Comparison of ENCODE assay signal across 7 mouse cellular contexts in the genomic region with DNA sequence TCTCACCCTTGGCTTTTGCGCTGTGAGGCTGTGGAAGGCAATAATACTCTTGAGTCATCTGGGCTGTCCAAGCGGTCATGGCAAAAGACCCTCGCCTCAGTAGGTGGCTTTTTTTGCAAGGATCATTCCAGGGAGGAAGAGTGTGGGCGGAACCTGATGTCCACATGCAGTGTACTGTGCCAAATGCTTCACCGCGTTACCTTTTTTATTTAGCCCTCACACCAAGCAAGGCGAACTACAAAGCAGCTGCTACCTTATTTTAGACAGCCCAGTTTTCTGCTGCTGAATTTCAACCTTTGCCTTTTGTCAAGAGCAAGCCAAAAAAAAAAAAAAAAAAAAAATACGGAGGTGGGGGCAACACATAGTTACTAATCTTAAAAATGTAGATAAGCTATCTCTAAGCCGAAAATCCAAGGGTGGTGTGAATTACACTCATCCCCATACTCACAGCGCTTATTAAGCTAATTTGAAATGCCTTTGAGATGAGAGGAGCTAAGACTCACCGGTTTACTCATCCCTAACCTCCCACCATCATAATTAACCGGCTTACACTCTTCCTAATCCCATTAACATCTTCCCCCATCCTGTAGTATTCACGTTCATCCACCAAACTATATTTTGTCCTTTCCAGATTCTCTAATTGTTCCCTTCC. TPM values are rescaled to one million over a fixed set of nuclear protein-coding genes. Genes with fewer than 3 reads are reported as not detected.
DNase-seq lines count a peak whose midpoint lies in the region; ATAC-seq and TF ChIP-seq lines count a peak whose summit lies in the region.

No protein-coding gene starts in this region.

- H3K27me3 ChIP-seq in neural tube, embryonic 11.5 days (ENCODE audit: control insufficient read depth, insufficient read depth, low read length) = no peaks in the 10 kb centered on the region
- H3K27me3 ChIP-seq in limb, embryonic 14.5 days (ENCODE audit: control insufficient read depth, insufficient read depth, low read length) = no peaks in the 10 kb centered on the region

- H3K4me1 ChIP-seq in neural tube, embryonic 11.5 days (ENCODE audit: control insufficient read depth, insufficient read depth, low read length) = peaks cover 8% of the 10 kb centered on the region
- peaks cover 2% of the 10 kb centered on the region; the same call in 1 of the 2 replicates for H3K4me1 ChIP-seq in embryonic fibroblast, embryonic 13.5 days (ENCODE audit: control insufficient read depth, insufficient read depth, low read length)
- peaks cover 14% of the 10 kb centered on the region for H3K4me1 ChIP-seq in limb, embryonic 14.5 days (ENCODE audit: control insufficient read depth, insufficient read depth, low read length)

- TF ChIP-seq POLR2A in embryonic fibroblast, embryonic 13.5 days (IDR thresholded peaks at IDR 0.05; ENCODE audit: low read depth, low read length) = no peak; the same call in 1 of the 2 replicates
- no peak for TF ChIP-seq POLR2A in limb, embryonic 14.5 days (IDR thresholded peaks at IDR 0.05; ENCODE audit: borderline replicate concordance, extremely low read depth, insufficient read depth, insufficient read length)

- no peaks in the 10 kb centered on the region for H3K9me3 ChIP-seq in neural tube, embryonic 11.5 days (ENCODE audit: control insufficient read depth, low read length)
- H3K9me3 ChIP-seq in limb, embryonic 14.5 days (ENCODE audit: control insufficient read depth, low read length) = no peaks in the 10 kb centered on the region

- H3K27ac ChIP-seq in neural tube, embryonic 11.5 days (ENCODE audit: low read depth, low read length) = peak overlapping the region; percentile 92
- peak overlapping the region; percentile 92; the same call in 1 of the 2 replicates for H3K27ac ChIP-seq in embryonic fibroblast, embryonic 13.5 days (ENCODE audit: insufficient read depth, low read length)
- peak overlapping the region; percentile 95 for H3K27ac ChIP-seq in limb, embryonic 14.5 days (replicated peaks; ENCODE audit: low read depth, low read length)

- peak overlapping the region; percentile 89 for H3K4me3 ChIP-seq in neural tube, embryonic 11.5 days (ENCODE audit: low read depth, low read length)
- H3K4me3 ChIP-seq in embryonic fibroblast, embryonic 13.5 days (ENCODE audit: insufficient read depth, low read length) = peak overlapping the region; percentile 89
- peak overlapping the region; percentile 84 for H3K4me3 ChIP-seq in limb, embryonic 14.5 days (replicated peaks; ENCODE audit: low read length)

- no peaks in the 10 kb centered on the region for H3K36me3 ChIP-seq in neural tube, embryonic 11.5 days (ENCODE audit: control insufficient read depth, insufficient read depth, low read length)
- H3K36me3 ChIP-seq in limb, embryonic 14.5 days (ENCODE audit: control insufficient read depth, insufficient read depth, low read length) = no peaks in the 10 kb centered on the region

- TF ChIP-seq CTCF in embryonic fibroblast, embryonic 13.5 days (IDR thresholded peaks at IDR 0.05; ENCODE audit: borderline replicate concordance, insufficient read depth, low read length) = no peak

- WGBS in neural tube, embryonic 11.5 days = 24% methylated on average over 13 of the region's 13 CpGs
- WGBS in limb, embryonic 14.5 days = 28% methylated on average over 13 of the region's 13 CpGs

- peak overlapping the region; percentile 70 for H3K4me2 ChIP-seq in neural tube, embryonic 11.5 days (ENCODE audit: low read depth)
- H3K4me2 ChIP-seq in limb, embryonic 14.5 days (replicated peaks; ENCODE audit: low read depth, low read length, severe bottlenecking) = peak overlapping the region; percentile 75

- peak overlapping the region; percentile 86 for H3K9ac ChIP-seq in neural tube, embryonic 11.5 days (ENCODE audit: low read length)
- peak overlapping the region; percentile 91 for H3K9ac ChIP-seq in limb, embryonic 14.5 days (ENCODE audit: low read depth, low read length, severe bottlenecking)

- ATAC-seq in neural tube, embryonic 11.5 days (ENCODE audit: insufficient read depth, low FRiP score, low TSS enrichment) = peak; percentile 18; the same call in 1 of the 2 replicates
- 0 out of 2 replicates have a peak, but pooled peaks have one; percentile 3 for ATAC-seq in limb, embryonic 14.5 days (ENCODE audit: low FRiP score, low read depth)

- no peak for DNase-seq in neural tube, embryonic 11.5 days (ENCODE audit: low spot score)
- DNase-seq in neural tube, embryonic 10.5 days (ENCODE audit: extremely low spot score, low spot score) = no peak
- DNase-seq in limb, embryonic 14.5 days (ENCODE audit: low spot score) = no peak
- DNase-seq in retina, postnatal 1 day = peak; percentile 84
- no peak for DNase-seq in cerebellum, postnatal 4 days (ENCODE audit: low spot score in 2 of 2)
- DNase-seq in gastrocnemius, postnatal 10 days = no peak

RNA-seq across cellular contexts. Expression of a gene that starts 0.9 kb away (rescaled TPM):
- 32.9 and 33.1 TPM in 2 replicates for polyA plus RNA-seq in neural tube, embryonic 11.5 days (2014; fragmentation: Nextera tagmentation; extraction: Ambion mirVana)
- 34.1 and 34.9 TPM in 2 replicates for polyA plus RNA-seq in embryonic fibroblast, embryonic 13.5 days (2011; ENCODE audit: insufficient read length, low read depth, missing spikeins)
- polyA plus RNA-seq in limb, embryonic 14.5 days (2012; rRNA removed) = 18.2 and 19.1 TPM in 2 replicates
- polyA plus RNA-seq in limb, embryonic 14.5 days (2014; fragmentation: Nextera tagmentation; extraction: Ambion mirVana) = 29.3 and 30.9 TPM in 2 replicates
- total RNA-seq in gastrocnemius, postnatal 10 days (2021) = 10 to 100 TPM; 22.7 to 26.7 TPM

RNA-seq across cellular contexts. Expression of a gene that starts 53.7 kb away (rescaled TPM):
- polyA plus RNA-seq in neural tube, embryonic 11.5 days (2014; fragmentation: Nextera tagmentation; extraction: Ambion mirVana) = 23.4 and 26.4 TPM in 2 replicates
- polyA plus RNA-seq in embryonic fibroblast, embryonic 13.5 days (2011; ENCODE audit: insufficient read length, low read depth, missing spikeins) = 14.6 and 18.8 TPM in 2 replicates
- polyA plus RNA-seq in limb, embryonic 14.5 days (2012; rRNA removed) = 52.7 and 64.5 TPM in 2 replicates
- 22.3 and 22.5 TPM in 2 replicates for polyA plus RNA-seq in limb, embryonic 14.5 days (2014; fragmentation: Nextera tagmentation; extraction: Ambion mirVana)
- total RNA-seq in gastrocnemius, postnatal 10 days (2021) = 10 to 100 TPM; 10.4 to 20.3 TPM
